Mouse (Mus musculus) embryonic facial prominence, embryonic 10.5 days (tissue): ENCODE data around the gene Spaar. TPM values are rescaled to one million over a fixed set of nuclear protein-coding genes. Genes with fewer than 3 reads are reported as not detected.

ENCODE experiments used
- DNase-seq: peaks from one replicate; pipeline ENCODE4 v3.0.0-alpha.2; 2017; ENCODE audit warnings: low spot score
- H3K27ac ChIP-seq: fragments of 300-500 bp; sonication (generic); replicated peaks from 2 replicates; pipeline ENCODE4 v1.5.1; 2016; ENCODE audit warnings: mild to moderate bottlenecking
- H3K27me3 ChIP-seq: fragments of 300-500 bp; sonication (generic); replicated peaks from 2 replicates; pipeline ENCODE4 v1.6.1; 2016; ENCODE audit warnings: low read depth, mild to moderate bottlenecking; ENCODE audit not compliant: poor library complexity, severe bottlenecking
- H3K36me3 ChIP-seq: fragments of 300-500 bp; sonication (generic); replicated peaks from 2 replicates; pipeline ENCODE4 v1.6.1; 2016; ENCODE audit warnings: mild to moderate bottlenecking, moderate library complexity
- H3K4me1 ChIP-seq: fragments of 300-500 bp; sonication (generic); 2 replicates; pipeline ENCODE4 v1.6.1; 2016
- H3K4me3 ChIP-seq: fragments of 300-500 bp; sonication (generic); 2 replicates; pipeline ENCODE4 v1.5.1; 2016; ENCODE audit warnings: mild to moderate bottlenecking, moderate library complexity
- H3K9me3 ChIP-seq: fragments of 300-500 bp; sonication (generic); 2 replicates; pipeline ENCODE4 v1.6.1; 2016; ENCODE audit warnings: mild to moderate bottlenecking
- WGBS: fragments of 180-500 bp; shearing (Covaris S2); methylation state at CpG from one replicate; pipeline ENCODE4 v1.1.7; 2016; 5-methylcytosine and 5-hydroxymethylcytosine counted together
- polyA plus RNA-seq: library from polyadenylated mRNA; unstranded; fragments of >200 nt; fragmentation: Nextera tagmentation; extraction: Ambion mirVana; gene quantifications from 2 replicates; pipeline ENCODE4 v1.2.1, GENCODE M21; 2016

Spaar gene
- polyA plus RNA-seq, 1 experiment from 2014 or later = not detected

DNA sequence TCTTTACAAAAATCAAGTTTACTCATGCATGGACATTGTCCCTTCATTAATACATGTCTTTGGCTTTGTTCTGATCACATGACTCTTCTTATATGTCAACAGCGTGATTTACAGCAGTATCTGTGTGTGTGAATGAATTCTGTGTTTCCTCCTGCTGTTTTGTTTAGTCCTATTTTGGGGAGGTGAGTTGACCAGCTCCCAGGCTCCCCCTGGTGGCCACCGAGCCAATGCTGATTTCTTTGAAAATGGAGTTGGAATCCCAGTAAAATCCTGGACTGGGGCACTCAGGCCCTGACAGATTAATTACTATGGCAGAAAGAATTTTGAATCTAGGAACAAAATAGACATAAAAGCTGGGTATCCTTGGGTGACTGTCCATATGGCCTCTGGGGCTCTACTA, 18.0 kb upstream of the Spaar start:
- no peak overlapping the region for H3K27ac ChIP-seq
- no peaks in the 10 kb centered on the region for H3K36me3 ChIP-seq
- H3K9me3 ChIP-seq = no peaks in the 10 kb centered on the region
- peaks cover 2% of the 10 kb centered on the region; the same call in 1 of the 2 replicates for H3K4me1 ChIP-seq
- WGBS = 5% methylated on average over 2 of the region's 2 CpGs
- H3K4me3 ChIP-seq = no peak overlapping the region
- 0 out of 2 replicates have a peak, but pooled peaks cover 6% of the 10 kb centered on the region for H3K27me3 ChIP-seq
- DNase-seq = peak; percentile 85

DNA sequence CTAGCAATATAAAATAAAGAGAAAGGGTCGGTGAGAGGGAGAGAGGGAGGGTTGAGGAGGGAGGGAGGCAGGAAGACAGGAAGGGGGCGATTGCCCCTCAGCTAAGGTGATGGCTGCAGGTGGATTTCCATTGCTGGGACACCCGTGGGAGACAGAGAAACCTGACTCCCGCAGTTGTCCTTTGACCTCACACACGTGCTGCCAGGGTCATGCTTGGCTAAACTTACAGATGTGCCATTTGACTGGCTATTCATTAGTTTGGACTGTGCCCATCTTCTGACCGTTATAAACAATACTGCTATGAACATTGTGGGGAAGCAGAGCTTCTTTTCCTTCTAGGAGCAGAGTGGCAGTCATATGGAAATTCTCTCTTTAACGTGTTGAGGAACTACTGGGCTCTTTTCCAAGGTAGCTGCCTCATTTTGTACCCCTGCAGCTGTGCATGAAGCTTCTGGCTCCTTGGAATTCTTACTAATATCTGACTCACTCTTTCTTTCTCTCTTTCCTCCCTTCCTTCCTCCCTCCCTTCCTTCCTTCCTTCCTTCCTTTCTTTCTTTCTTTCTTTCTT, 16.1 kb upstream of the Spaar start:
- WGBS = 37% methylated on average over 7 of the region's 7 CpGs
- H3K4me3 ChIP-seq = no peak overlapping the region

DNA sequence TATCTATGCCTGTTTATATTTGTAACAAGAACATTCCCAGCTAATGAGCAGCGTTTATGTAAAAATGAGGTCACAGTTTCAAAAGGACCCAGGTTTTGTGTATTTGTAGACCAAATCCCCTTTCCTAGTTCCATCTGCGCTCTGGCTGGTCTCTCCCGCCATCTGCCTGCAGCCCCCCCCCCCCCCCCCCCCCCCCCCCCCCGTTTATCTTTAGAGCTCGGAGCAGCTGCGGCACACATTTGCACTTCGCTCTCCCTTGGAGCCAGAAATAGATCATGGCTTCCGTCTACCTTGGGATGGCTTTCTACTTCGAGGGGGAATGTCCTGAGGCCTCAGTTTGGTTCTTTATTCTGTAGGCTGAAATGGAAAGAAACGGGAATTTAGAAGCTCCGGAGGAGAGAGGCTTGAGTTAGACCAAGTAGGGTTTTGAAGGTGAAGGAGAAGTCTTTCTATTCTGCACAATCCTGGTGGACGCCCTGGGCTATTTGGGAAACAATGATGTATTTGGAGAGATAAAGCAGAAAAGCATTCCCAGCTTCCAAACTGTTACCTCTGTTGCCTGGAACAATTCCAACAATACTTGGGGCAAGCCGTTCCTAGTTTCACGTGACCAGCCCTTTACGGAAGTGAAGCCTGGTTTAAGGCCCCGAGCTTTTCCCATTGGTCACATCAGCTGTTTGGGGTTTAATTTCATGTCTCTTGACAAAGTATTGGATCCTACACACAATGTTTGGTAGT, 9.2 kb upstream of the Spaar start:
- Histone ChIP-seq H3K36me3 (no peaks in the 10 kb centered on the region), H3K4me3 (no peak overlapping the region), H3K27ac (no peak overlapping the region), H3K4me1 (no peaks in the 10 kb centered on the region), H3K9me3 (no peaks in the 10 kb centered on the region), H3K27me3 (no peaks in the 10 kb centered on the region)
- 63% methylated on average over 15 of the region's 16 CpGs for WGBS
- no peak for DNase-seq

More for the DNA sequence above, 16.1 kb upstream of the Spaar start:
- H3K36me3 ChIP-seq = no peaks in the 10 kb centered on the region
- 0 out of 2 replicates have a peak, but pooled peaks cover 2% of the 10 kb centered on the region for H3K4me1 ChIP-seq
- H3K27ac ChIP-seq = no peak overlapping the region
- no peaks in the 10 kb centered on the region for H3K9me3 ChIP-seq
- no peak for DNase-seq
- H3K27me3 ChIP-seq = 0 out of 2 replicates have a peak, but pooled peaks cover 6% of the 10 kb centered on the region

DNA sequence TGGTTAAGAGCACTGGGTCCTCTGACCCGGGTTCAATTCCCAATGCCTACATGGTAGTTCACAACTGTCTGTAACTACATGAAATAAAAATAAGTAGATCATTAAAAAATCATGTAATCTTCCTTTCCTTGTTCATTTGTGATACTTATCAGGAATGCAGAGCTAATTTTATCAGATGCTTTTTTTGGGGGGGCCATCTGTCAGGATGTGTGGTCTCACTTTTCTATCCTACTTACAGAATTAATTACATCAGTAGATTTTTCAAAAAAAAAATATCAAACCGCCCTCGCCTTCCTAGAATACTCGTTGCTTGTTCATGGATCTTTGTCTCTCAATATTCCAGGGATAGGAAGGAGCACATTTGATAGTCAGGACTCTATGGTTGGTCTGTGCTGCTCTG, 7.6 kb upstream of the Spaar start:
- 95% methylated on average over 4 of the region's 4 CpGs for WGBS

DNA sequence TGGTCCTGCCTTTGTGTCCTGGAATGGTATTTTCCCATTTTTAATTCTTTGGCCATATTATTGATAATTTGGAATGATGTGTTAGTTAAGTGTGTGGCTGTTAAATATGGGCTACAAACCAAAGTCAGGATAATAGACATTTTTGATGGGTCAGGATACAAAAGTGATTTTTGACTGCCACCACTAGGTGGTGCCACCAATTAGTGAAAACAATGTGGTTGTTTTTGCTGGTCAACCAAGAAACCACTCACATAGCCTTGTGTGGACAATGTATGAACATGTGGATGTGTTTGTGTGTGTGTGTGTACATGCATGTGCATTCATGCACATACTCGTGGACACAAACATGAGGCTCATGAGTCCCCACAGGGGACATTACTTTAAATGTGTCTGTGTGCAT, 5.1 kb upstream of the Spaar start:
- H3K4me3 ChIP-seq = no peak overlapping the region
- peaks cover 29% of the 10 kb centered on the region for H3K4me1 ChIP-seq
- H3K27ac ChIP-seq = no peak overlapping the region
- DNase-seq = peak; percentile 34
- H3K9me3 ChIP-seq = no peaks in the 10 kb centered on the region
- H3K27me3 ChIP-seq = no peaks in the 10 kb centered on the region
- H3K36me3 ChIP-seq = no peaks in the 10 kb centered on the region
- WGBS = 47% methylated on average over 1 of the region's 1 CpGs

More for the DNA sequence above, 7.6 kb upstream of the Spaar start:
- no peaks in the 10 kb centered on the region for H3K27me3 ChIP-seq
- no peak overlapping the region for H3K27ac ChIP-seq
- H3K9me3 ChIP-seq = no peaks in the 10 kb centered on the region
- no peak overlapping the region for H3K4me3 ChIP-seq
- DNase-seq = no peak
- no peaks in the 10 kb centered on the region for H3K36me3 ChIP-seq
- H3K4me1 ChIP-seq = peaks cover 10% of the 10 kb centered on the region

DNA sequence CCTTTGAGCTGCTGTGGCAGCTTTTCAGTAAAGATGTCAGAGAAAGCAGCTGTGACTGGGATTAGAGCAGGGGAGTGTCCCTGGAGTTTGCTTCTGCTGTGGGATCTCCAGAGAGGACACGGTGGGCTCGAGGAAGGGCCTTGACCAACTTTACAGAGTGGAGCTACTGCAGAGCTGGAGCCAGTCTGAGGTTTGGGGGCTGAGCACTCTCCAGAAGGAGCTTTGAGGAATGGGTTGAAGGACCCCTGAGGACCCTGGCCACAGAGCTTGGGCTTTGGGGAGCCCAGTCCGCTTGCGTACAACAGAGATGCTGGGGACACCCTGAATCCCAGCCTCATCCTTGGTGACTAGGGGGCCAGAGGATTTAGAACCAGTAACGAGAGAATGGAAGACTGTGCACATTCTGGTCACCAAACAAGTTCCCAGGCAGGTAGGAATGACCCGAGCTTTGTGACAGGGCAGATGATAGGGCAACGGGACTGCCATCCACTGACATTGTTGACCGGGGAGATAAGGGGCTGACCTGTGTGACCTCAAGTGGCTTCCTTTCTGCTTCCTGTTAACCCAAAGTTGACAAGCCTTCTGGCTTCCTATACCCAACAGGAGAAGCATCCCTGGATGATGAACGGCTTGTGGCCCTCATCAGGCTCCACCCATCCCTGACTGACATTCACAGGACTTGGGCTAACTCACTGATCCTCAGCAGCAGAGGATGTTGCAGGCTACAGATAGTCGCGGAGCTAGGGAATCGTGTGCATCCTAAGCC, 3.4 kb upstream of the Spaar start:
- no peak overlapping the region for H3K4me3 ChIP-seq
- 63% methylated on average over 12 of the region's 12 CpGs for WGBS
- DNase-seq = no peak
- H3K36me3 ChIP-seq = no peaks in the 10 kb centered on the region
- peaks cover 39% of the 10 kb centered on the region for H3K4me1 ChIP-seq
- H3K27ac ChIP-seq = no peak overlapping the region
- no peaks in the 10 kb centered on the region for H3K9me3 ChIP-seq
- no peaks in the 10 kb centered on the region for H3K27me3 ChIP-seq

DNA sequence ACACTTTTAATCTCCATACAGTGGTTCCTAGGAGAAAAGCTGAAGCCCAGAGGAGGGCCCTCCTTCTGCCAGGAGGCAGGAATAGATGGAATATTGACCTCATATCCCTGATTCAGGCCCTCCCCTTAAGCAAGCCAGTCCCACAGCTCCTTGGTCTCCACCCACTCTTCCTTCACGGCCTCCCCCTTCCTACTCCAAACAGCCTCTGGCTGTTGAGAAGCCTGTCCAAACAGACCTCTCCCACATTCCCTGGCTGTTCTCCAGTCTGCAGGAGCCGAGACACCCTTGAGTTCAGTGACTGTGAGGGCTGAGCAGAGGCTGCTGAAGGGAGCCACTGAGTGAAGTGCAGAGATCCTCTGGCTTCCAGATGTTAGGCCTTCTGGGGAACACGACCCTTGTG, 2.8 kb upstream of the Spaar start, which contains the start of gene Hrct1:
Gene Hrct1 (plus strand): TSS at position 194 of the 400 bp plus-strand sequence.
- H3K4me1 ChIP-seq = peaks cover 39% of the 10 kb centered on the region
- 37% methylated on average over 3 of the region's 3 CpGs for WGBS
- H3K36me3 ChIP-seq = no peaks in the 10 kb centered on the region
- H3K4me3 ChIP-seq = no peak within 1 kb of the TSS
- H3K27me3 ChIP-seq = no peaks in the 10 kb centered on the region
- H3K27ac ChIP-seq = peak within 1 kb of the TSS; percentile 30; the same call in 1 of the 2 replicates
- DNase-seq = no peak
- H3K9me3 ChIP-seq = no peaks in the 10 kb centered on the region

DNA sequence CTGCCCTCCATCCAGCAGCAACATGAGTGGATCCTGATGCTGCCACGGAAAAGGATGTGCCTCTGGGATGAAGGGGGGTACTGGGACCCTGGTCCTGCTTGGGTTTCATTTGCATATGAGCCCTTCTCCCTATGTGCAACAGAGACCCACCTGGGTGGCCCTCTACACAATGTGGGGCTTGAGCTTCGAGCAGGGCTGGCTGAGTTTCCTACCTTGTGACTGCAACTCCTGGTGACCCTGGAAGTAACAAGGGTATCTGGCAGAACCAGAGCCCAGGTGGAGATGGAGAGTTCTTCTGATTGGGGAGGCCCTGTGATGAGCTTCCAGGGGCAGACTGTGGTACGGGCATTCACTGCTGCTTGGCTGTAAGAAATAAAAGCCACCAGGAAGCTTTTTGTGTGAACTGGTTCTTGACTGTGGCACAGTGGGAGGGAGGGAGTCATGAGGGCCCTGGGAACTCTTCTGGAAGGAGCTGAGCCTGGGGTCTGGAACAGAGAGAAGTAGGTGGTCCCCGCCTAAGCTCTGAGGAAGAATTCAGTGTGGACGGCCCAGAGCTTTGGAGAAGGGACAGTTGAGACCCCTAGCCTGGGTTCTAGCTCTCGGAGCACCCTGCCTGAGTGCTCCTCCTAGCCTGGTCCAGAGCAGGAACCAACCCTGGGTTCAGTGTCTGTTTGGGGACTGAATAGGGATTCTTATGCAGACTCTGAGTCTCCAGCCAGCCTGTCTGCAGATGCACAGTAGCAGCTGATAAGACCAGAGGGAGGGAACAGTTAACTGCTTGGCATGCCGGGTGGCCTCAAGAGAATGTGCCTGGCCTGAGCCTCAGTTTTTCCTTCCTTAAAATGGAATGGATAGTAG, 1.9 kb upstream of the Spaar start:
- no peak for DNase-seq
- Histone ChIP-seq H3K4me1 (peaks cover 43% of the 10 kb centered on the region), H3K27me3 (no peaks in the 10 kb centered on the region), H3K4me3 (no peak overlapping the region), H3K36me3 (no peaks in the 10 kb centered on the region), H3K27ac (peak overlapping the region; percentile 30; the same call in 1 of the 2 replicates), H3K9me3 (no peaks in the 10 kb centered on the region)
- 78% methylated on average over 7 of the region's 7 CpGs for WGBS

DNA sequence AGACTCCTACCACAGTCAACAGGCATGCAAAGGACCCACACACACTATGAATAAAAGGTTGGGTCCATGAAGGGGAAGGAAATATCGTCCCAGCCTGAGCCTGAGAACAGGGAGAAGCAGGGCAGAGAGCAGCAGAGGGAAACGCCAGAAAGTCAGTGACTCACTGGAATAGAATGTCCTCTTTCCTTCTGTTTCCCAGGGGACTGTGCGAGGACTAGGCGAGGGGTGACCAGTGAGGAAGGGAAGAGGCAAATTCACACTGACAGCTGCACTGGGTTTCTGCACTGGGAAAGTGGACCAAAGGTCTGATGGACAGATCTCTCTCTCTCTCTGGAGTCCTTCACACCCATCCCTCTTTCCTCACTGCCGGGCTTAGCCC, 1.3 kb upstream of the Spaar start:
- WGBS = 37% methylated on average over 5 of the region's 5 CpGs

DNA sequence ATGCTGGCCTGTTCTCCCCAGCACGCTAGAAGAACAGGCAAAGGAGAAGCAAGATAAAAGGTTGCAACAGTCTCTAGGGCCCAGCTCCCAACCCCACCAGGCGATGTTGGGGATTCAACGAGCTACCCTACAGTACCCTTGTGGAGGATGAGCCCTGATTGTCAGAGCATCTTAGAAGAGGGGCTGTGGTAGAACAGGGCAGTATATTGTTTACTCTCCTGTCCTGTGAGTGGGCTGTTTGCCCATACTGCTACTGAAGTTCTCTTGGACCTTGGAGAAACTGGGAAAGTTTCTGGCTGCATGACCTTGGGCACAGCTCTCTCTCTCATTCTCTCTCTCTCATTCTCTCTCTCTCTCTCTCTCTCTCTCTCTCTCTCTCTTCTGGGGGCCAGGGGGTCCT, 708 bp upstream of the Spaar start:
- Histone ChIP-seq H3K27me3 (no peaks in the 10 kb centered on the region), H3K36me3 (no peaks in the 10 kb centered on the region), H3K4me1 (peaks cover 45% of the 10 kb centered on the region), H3K4me3 (no peak overlapping the region), H3K9me3 (no peaks in the 10 kb centered on the region), H3K27ac (no peak overlapping the region)
- WGBS = 69% methylated on average over 3 of the region's 3 CpGs
- no peak for DNase-seq

More for the DNA sequence above, 1.3 kb upstream of the Spaar start:
- Histone ChIP-seq H3K9me3 (no peaks in the 10 kb centered on the region), H3K36me3 (no peaks in the 10 kb centered on the region), H3K27ac (0 out of 2 replicates have a peak overlapping the region, but pooled peaks have one; percentile 30), H3K4me1 (peaks cover 43% of the 10 kb centered on the region), H3K27me3 (no peaks in the 10 kb centered on the region), H3K4me3 (no peak overlapping the region)
- DNase-seq = no peak

DNA sequence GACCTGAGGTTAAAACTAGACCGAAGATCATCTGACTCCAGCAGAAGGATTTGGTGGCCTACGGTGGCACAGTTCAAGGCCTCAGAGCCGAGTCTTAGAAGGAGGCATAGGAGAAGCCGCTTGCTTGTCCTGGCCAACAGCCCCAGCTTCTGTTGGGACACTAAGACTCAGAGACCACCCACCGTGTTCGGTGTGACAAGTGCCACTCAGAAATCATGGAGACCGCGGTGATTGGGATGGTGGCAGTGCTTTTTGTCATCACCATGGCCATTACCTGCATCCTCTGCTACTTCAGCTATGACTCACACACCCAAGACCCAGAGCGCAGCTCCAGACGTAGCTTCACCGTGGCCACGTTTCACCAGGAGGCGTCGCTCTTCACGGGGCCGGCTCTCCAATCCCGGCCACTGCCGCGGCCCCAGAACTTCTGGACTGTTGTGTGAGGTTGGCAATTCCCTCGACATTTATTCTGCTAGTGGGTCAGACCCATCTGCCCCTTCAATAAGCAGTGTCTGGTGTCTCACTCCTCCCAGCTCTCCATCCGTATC, 990 bp downstream of the Spaar start:
- Histone ChIP-seq H3K9me3 (no peaks in the 10 kb centered on the region), H3K4me3 (no peak overlapping the region), H3K27me3 (no peaks in the 10 kb centered on the region), H3K4me1 (peaks cover 51% of the 10 kb centered on the region), H3K36me3 (no peaks in the 10 kb centered on the region), H3K27ac (no peak overlapping the region)
- 75% methylated on average over 21 of the region's 21 CpGs for WGBS
- DNase-seq = no peak

DNA sequence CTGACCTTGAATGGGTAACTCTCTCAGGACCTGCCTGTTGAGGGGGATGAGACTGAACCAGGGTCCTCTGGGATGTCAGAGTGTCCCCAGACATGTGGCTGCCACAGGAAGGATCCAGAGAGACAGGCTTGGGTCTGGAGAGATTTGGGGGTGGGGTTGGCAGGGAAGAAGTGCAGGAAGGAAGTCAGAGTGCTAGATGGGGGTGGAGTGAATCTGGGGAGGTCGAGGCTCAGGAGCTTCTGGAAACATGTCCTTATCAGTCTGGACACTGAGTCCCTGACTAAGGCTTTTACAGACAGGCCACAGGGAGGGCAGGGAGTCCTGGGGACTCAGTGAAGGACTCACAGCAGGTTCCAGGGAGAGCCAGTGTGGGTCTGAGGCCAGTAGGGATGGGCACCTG, 2.3 kb downstream of the Spaar start:
- H3K27ac ChIP-seq = no peak overlapping the region
- H3K27me3 ChIP-seq = no peaks in the 10 kb centered on the region
- H3K36me3 ChIP-seq = no peaks in the 10 kb centered on the region
- no peaks in the 10 kb centered on the region for H3K9me3 ChIP-seq
- WGBS = 17% methylated on average over 1 of the region's 1 CpGs
- H3K4me1 ChIP-seq = peaks cover 48% of the 10 kb centered on the region
- no peak for DNase-seq
- no peak overlapping the region for H3K4me3 ChIP-seq
